Mouse (Mus musculus) E14TG2a.4 (cell line): ENCODE measurements at regions not wholly inside any gene's neighbourhood (a gene's known extent, or its start where the extent isn't known, plus 50 kb on each side); places are given as distances from the start of the nearest gene placed in this dataset.

Experiments
- H3K27me3 ChIP-seq: 2 replicates; pipeline ENCODE4 v1.6.1; 2014; ENCODE audit warnings: low read length, control low read depth; ENCODE audit not compliant: insufficient read depth
- H3K36me3 ChIP-seq: 2 replicates; pipeline ENCODE4 v1.6.1; 2014; ENCODE audit warnings: low read length, control low read depth; ENCODE audit not compliant: insufficient read depth
- H3K4me1 ChIP-seq: replicated peaks from 2 replicates; pipeline ENCODE4 v1.6.1; 2014; ENCODE audit warnings: low read depth, low read length, control low read depth
- H3K4me3 ChIP-seq: replicated peaks from 2 replicates; pipeline ENCODE4 v1.5.1; 2014; ENCODE audit warnings: mild to moderate bottlenecking, low read length
- H3K9me3 ChIP-seq: 2 replicates; pipeline ENCODE4 v1.6.1; 2014; ENCODE audit warnings: low read length, control low read depth
- CTCF ChIP-seq: conservative IDR thresholded peaks from 2 replicates; pipeline ENCODE4 v1.5.1; 2014; ENCODE audit warnings: low read length
- NANOG ChIP-seq: IDR thresholded peaks from 2 replicates; pipeline ENCODE4 v1.6.1; 2014; ENCODE audit warnings: borderline replicate concordance, low read length, mixed read lengths
- POU5F1 ChIP-seq: IDR thresholded peaks from 2 replicates; pipeline ENCODE4 v1.6.1; 2014; ENCODE audit warnings: low read length, borderline replicate concordance

GRCm38 (mm10) chr3:117265790-117266189 is 94.9 kb downstream of the Plppr4 start:
- H3K4me3 ChIP-seq, result no peak overlapping the region
- H3K27me3 ChIP-seq, result no peaks in the 10 kb centered on the region
- TF ChIP-seq POU5F1 (no peak), NANOG (no peak), CTCF (no peak)
- H3K36me3 ChIP-seq, result no peaks in the 10 kb centered on the region
- no peaks in the 10 kb centered on the region for H3K9me3 ChIP-seq
- no peaks in the 10 kb centered on the region for H3K4me1 ChIP-seq

- Histone ChIP-seq H3K36me3 (no peaks in the 10 kb centered on the region), H3K4me1 (no peaks in the 10 kb centered on the region), H3K9me3 (no peaks in the 10 kb centered on the region), H3K27me3 (no peaks in the 10 kb centered on the region), H3K4me3 (no peak overlapping the region)
- TF ChIP-seq CTCF, result no peak
Measured at GRCm38 (mm10) chr3:117247833-117248232, 112.8 kb downstream of the Plppr4 start.

- Histone ChIP-seq H3K4me3 (no peak overlapping the region), H3K27me3 (no peaks in the 10 kb centered on the region), H3K36me3 (no peaks in the 10 kb centered on the region), H3K4me1 (no peaks in the 10 kb centered on the region), H3K9me3 (peaks cover 18% of the 10 kb centered on the region)
- TF ChIP-seq NANOG, result no peak
- TF ChIP-seq POU5F1, result no peak
Measured at GRCm38 (mm10) chr3:117241810-117242209, 118.9 kb downstream of the Plppr4 start.

DNA sequence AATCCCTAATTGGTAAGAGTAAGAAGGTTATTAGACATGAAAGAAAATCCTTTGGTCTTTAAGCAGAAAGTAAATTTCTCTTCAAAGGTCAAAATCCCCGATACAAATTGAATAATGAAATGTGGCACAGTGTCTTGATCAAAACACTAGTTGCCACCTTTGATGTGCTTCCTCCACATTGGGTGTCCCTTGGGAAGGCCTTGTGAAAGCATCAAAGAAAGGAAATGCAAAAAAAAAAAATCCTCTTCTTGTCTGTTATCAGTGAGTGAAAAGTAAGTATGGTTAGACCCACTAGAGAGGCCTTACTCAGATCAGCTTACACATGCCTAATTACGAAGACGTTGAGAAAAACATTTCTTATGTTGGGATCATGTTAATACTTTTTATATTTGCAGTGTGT is 134.1 kb downstream of the Plppr4 start:
- H3K36me3 ChIP-seq, result no peaks in the 10 kb centered on the region
- no peak for TF ChIP-seq NANOG
- TF ChIP-seq CTCF, result no peak
- TF ChIP-seq POU5F1, result no peak
- no peaks in the 10 kb centered on the region for H3K27me3 ChIP-seq
- no peaks in the 10 kb centered on the region for H3K4me1 ChIP-seq
- no peak overlapping the region for H3K4me3 ChIP-seq
- no peaks in the 10 kb centered on the region for H3K9me3 ChIP-seq

GRCm38 (mm10) chr3:117225041-117225440 is 135.6 kb downstream of the Plppr4 start:
- Histone ChIP-seq H3K9me3 (no peaks in the 10 kb centered on the region), H3K4me1 (no peaks in the 10 kb centered on the region), H3K27me3 (no peaks in the 10 kb centered on the region), H3K36me3 (no peaks in the 10 kb centered on the region), H3K4me3 (no peak overlapping the region)
- TF ChIP-seq POU5F1 (no peak), CTCF (no peak), NANOG (no peak)

- no peaks in the 10 kb centered on the region for H3K4me1 ChIP-seq
- no peak overlapping the region for H3K4me3 ChIP-seq
- H3K9me3 ChIP-seq, result no peaks in the 10 kb centered on the region
- H3K36me3 ChIP-seq, result no peaks in the 10 kb centered on the region
- H3K27me3 ChIP-seq, result no peaks in the 10 kb centered on the region
- TF ChIP-seq CTCF (no peak), NANOG (no peak), POU5F1 (no peak)
Measured at GRCm38 (mm10) chr3:117217952-117218351, 142.7 kb downstream of the Plppr4 start.

GRCm38 (mm10) chr3:117191903-117192302 is 168.8 kb downstream of the Plppr4 start:
- no peak for TF ChIP-seq CTCF
- no peak for TF ChIP-seq NANOG
- no peak for TF ChIP-seq POU5F1
- no peaks in the 10 kb centered on the region for H3K27me3 ChIP-seq
- no peaks in the 10 kb centered on the region for H3K4me1 ChIP-seq
- H3K9me3 ChIP-seq, result peaks cover 6% of the 10 kb centered on the region
- no peak overlapping the region for H3K4me3 ChIP-seq
- H3K36me3 ChIP-seq, result no peaks in the 10 kb centered on the region

DNA sequence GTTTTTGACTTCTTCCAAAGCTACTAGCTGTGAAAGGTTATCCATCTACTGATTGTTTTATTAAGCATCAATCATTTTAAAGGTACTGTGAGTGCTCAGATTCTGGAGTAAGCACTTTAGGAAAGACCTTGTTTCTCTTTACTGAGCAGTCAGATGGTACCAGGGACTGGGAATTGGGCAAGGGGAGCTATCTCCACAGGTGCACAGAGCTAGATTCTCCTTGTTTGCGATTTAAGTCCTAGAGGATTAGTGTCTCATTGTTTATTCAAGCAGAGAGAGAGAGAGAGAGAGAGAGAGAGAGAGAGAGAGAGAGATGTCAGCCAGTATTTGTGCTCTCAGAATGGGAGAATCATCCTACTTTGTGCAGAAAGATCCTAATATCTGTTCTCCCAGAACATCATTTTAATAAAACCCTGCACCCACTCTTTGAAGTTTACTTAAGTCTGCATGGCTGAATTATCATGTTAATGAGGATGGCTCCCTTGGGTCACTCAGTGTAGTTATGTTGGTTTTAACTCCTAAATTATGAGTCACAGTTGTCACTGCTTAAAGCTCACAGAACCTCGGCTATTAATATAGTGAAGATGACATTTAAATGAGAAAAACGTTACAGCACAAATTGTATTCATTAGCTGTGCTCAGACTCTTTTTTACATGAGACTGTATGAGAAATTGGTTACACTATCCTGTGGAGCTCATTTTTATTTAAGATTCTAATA is 171.7 kb downstream of the Plppr4 start:
- H3K36me3 ChIP-seq, result no peaks in the 10 kb centered on the region
- no peaks in the 10 kb centered on the region; the same call in 1 of the 2 replicates for H3K9me3 ChIP-seq

GRCm38 (mm10) chr3:117183654-117184184 is 177.0 kb downstream of the Plppr4 start:
- TF ChIP-seq POU5F1 (no peak), NANOG (no peak), CTCF (no peak)
- H3K27me3 ChIP-seq, result no peaks in the 10 kb centered on the region
- no peak overlapping the region for H3K4me3 ChIP-seq
- no peaks in the 10 kb centered on the region for H3K36me3 ChIP-seq
- H3K4me1 ChIP-seq, result no peaks in the 10 kb centered on the region
- H3K9me3 ChIP-seq, result peaks cover 2% of the 10 kb centered on the region; the same call in 1 of the 2 replicates

More for the DNA sequence above, 171.7 kb downstream of the Plppr4 start:
- TF ChIP-seq CTCF (no peak), POU5F1 (no peak), NANOG (no peak)
- Histone ChIP-seq H3K27me3 (no peaks in the 10 kb centered on the region), H3K4me3 (no peak overlapping the region), H3K4me1 (no peaks in the 10 kb centered on the region)
